Comparison of ENCODE assay signal across 10 mouse cellular contexts in the genomic region with DNA sequence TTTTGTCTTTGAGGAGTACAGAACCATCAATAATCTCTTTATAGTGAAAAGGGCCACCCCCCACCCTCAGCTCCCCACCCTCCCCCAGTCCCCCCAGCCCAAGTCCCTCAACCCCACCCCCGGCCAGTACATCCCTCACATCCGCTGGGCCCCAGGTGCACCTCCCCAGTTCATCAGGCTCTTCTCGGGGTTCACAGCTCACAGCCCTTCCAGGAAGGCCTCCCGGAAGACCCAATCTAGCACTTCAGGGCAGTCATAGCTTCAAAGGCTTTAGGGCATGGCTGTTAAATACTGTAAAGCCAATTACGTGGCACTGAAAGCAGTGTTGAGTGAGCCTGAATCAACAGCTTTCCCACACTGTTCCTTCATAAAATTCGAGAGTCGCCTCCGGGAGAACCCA. TPM values are rescaled to one million over a fixed set of nuclear protein-coding genes. Genes with fewer than 3 reads are reported as not detected.
DNase-seq lines count a peak whose midpoint lies in the region; ATAC-seq lines count a peak whose summit lies in the region.
"Had no signal": no experiment of that assay in that cellular context is flagged by ENCODE, and none has a peak within 500 bp of the region (broad histone marks: within the 10 kb centered on the region; RNA-seq: fewer than 3 reads in every experiment).

No protein-coding gene starts in this region.

- WGBS in limb, embryonic 13.5 days, result 23% methylated on average over 8 of the region's 8 CpGs
- 35% methylated on average over 8 of the region's 8 CpGs for WGBS in limb, embryonic 10.5 days
- 78% methylated on average over 8 of the region's 8 CpGs for WGBS in forebrain, embryonic 15.5 days
- 21% methylated on average over 8 of the region's 8 CpGs for WGBS in neural tube, embryonic 14.5 days

- H3K4me1 ChIP-seq in limb, embryonic 13.5 days, result peaks cover 27% of the 10 kb centered on the region
- H3K4me1 ChIP-seq in limb, embryonic 10.5 days, result peaks cover 32% of the 10 kb centered on the region
- peaks cover 40% of the 10 kb centered on the region for H3K4me1 ChIP-seq in forebrain, embryonic 15.5 days
- H3K4me1 ChIP-seq in neural tube, embryonic 14.5 days (ENCODE audit: control insufficient read depth, insufficient read depth, low read length), result no peaks in the 10 kb centered on the region

- DNase-seq in limb, embryonic 10.5 days (ENCODE audit: low spot score), result no peak
- no peak for DNase-seq in gastrocnemius, postnatal 25 days
- DNase-seq: heart, adult 18-20 months had no signal

- no peak overlapping the region for H3K9ac ChIP-seq in limb, embryonic 13.5 days
- H3K9ac ChIP-seq in forebrain, embryonic 15.5 days (replicated peaks), result no peak overlapping the region
- H3K9ac ChIP-seq in neural tube, embryonic 14.5 days (replicated peaks; ENCODE audit: low read depth, low read length), result no peak overlapping the region
- H3K9ac ChIP-seq: liver, embryonic 14.5 days had no signal

- ATAC-seq in limb, embryonic 13.5 days (ENCODE audit: low FRiP score, low read depth), result no peak
- peak; percentile 87 for ATAC-seq in CD4-positive, CD25-positive, alpha-beta regulatory T cell, adult 4 months
- ATAC-seq in forebrain, embryonic 15.5 days (replicated peaks), result no peak
- ATAC-seq in neural tube, embryonic 14.5 days (ENCODE audit: low read depth), result no peak
- ATAC-seq in megakaryocyte-erythroid progenitor cell, adult 5-6 weeks (replicated peaks; ENCODE audit: low FRiP score, low TSS enrichment, poor library complexity, severe bottlenecking), result no peak
- ATAC-seq: intestine, postnatal 0 days had no signal

- H3K27ac ChIP-seq in limb, embryonic 13.5 days, result no peak overlapping the region
- no peak overlapping the region for H3K27ac ChIP-seq in limb, embryonic 10.5 days
- H3K27ac ChIP-seq in forebrain, embryonic 15.5 days (replicated peaks), result no peak overlapping the region
- no peak overlapping the region for H3K27ac ChIP-seq in neural tube, embryonic 14.5 days (ENCODE audit: low read depth, low read length)
- H3K27ac ChIP-seq: liver, embryonic 14.5 days had no signal

- peak overlapping the region; percentile 11 for H3K4me3 ChIP-seq in limb, embryonic 13.5 days
- H3K4me3 ChIP-seq in limb, embryonic 10.5 days, result no peak overlapping the region
- peak overlapping the region; percentile 30 for H3K4me3 ChIP-seq in forebrain, embryonic 15.5 days
- no peak overlapping the region for H3K4me3 ChIP-seq in neural tube, embryonic 14.5 days (ENCODE audit: low read depth, low read length)

- H3K27me3 ChIP-seq in limb, embryonic 13.5 days, result peaks cover 21% of the 10 kb centered on the region
- peaks cover 40% of the 10 kb centered on the region for H3K27me3 ChIP-seq in limb, embryonic 10.5 days (ENCODE audit: low read depth, poor library complexity, severe bottlenecking)
- H3K27me3 ChIP-seq in forebrain, embryonic 15.5 days, result 0 out of 2 replicates have a peak, but pooled peaks cover 5% of the 10 kb centered on the region
- peaks cover 1% of the 10 kb centered on the region; the same call in 1 of the 2 replicates for H3K27me3 ChIP-seq in neural tube, embryonic 14.5 days (ENCODE audit: control insufficient read depth, insufficient read depth, low read length)

- peaks cover 20% of the 10 kb centered on the region for H3K9me3 ChIP-seq in limb, embryonic 13.5 days
- H3K9me3 ChIP-seq in limb, embryonic 10.5 days (replicated peaks), result 0 out of 2 replicates have a peak, but pooled peaks cover 2% of the 10 kb centered on the region
- H3K9me3 ChIP-seq in forebrain, embryonic 15.5 days, result no peaks in the 10 kb centered on the region
- H3K9me3 ChIP-seq in neural tube, embryonic 14.5 days (ENCODE audit: control insufficient read depth, low read length), result no peaks in the 10 kb centered on the region

- H3K4me2 ChIP-seq in limb, embryonic 13.5 days (replicated peaks), result peak overlapping the region; percentile 48
- peak overlapping the region; percentile 43 for H3K4me2 ChIP-seq in forebrain, embryonic 15.5 days (replicated peaks)
- H3K4me2 ChIP-seq in neural tube, embryonic 14.5 days (ENCODE audit: low read depth, low read length), result peak overlapping the region; percentile 8; the same call in 1 of the 2 replicates

- H3K36me3 ChIP-seq in limb, embryonic 13.5 days, result peaks cover 17% of the 10 kb centered on the region
- peaks cover 21% of the 10 kb centered on the region for H3K36me3 ChIP-seq in limb, embryonic 10.5 days
- peaks cover 13% of the 10 kb centered on the region; the same call in 1 of the 2 replicates for H3K36me3 ChIP-seq in forebrain, embryonic 15.5 days
- H3K36me3 ChIP-seq in neural tube, embryonic 14.5 days (ENCODE audit: control insufficient read depth, insufficient read depth, low read length), result no peaks in the 10 kb centered on the region

RNA-seq across cellular contexts. Expression of a gene that starts 5.7 kb away (rescaled TPM):
- polyA plus RNA-seq in limb, embryonic 13.5 days (2015; fragmentation: Nextera tagmentation; extraction: Ambion mirVana), result 2.0 TPM in 2 replicates
- 0.67 and 0.86 TPM in 2 replicates for polyA plus RNA-seq in limb, embryonic 10.5 days (2016; fragmentation: Nextera tagmentation; extraction: Ambion mirVana)
- 1 to 10 TPM; 3.3 to 3.8 TPM for polyA plus RNA-seq in CD4-positive, CD25-positive, alpha-beta regulatory T cell, adult 4 months (2017; shearing (Covaris generic))
- 5.8 and 7.2 TPM in 2 replicates for polyA plus RNA-seq in forebrain, embryonic 15.5 days (2015; fragmentation: Nextera tagmentation; extraction: Ambion mirVana)
- polyA plus RNA-seq in neural tube, embryonic 14.5 days (2014; fragmentation: Nextera tagmentation; extraction: Ambion mirVana), result 2.4 and 2.6 TPM in 2 replicates
- total RNA-seq in gastrocnemius, postnatal 25 days (2021), result under 1 TPM; 0.31 to 0.43 TPM
- 3.8 and 7.5 TPM in 2 replicates for total RNA-seq in megakaryocyte-erythroid progenitor cell, adult 5-6 weeks (2014; fragmentation: Nextera tagmentation)
- total RNA-seq in megakaryocyte-erythroid progenitor cell, adult 5-6 weeks (2017), result 1.3 and 9.0 TPM in 2 replicates

RNA-seq across cellular contexts. Expression of a gene that starts 29.6 kb away (rescaled TPM):
- 15.0 and 15.3 TPM in 2 replicates for polyA plus RNA-seq in limb, embryonic 13.5 days (2015; fragmentation: Nextera tagmentation; extraction: Ambion mirVana)
- 13.0 and 14.1 TPM in 2 replicates for polyA plus RNA-seq in limb, embryonic 10.5 days (2016; fragmentation: Nextera tagmentation; extraction: Ambion mirVana)
- polyA plus RNA-seq in CD4-positive, CD25-positive, alpha-beta regulatory T cell, adult 4 months (2017; shearing (Covaris generic)), result 10 to 100 TPM; 25.3 to 25.7 TPM
- polyA plus RNA-seq in forebrain, embryonic 15.5 days (2015; fragmentation: Nextera tagmentation; extraction: Ambion mirVana), result 48.8 and 52.9 TPM in 2 replicates
- 17.1 and 23.6 TPM in 2 replicates for polyA plus RNA-seq in neural tube, embryonic 14.5 days (2014; fragmentation: Nextera tagmentation; extraction: Ambion mirVana)
- total RNA-seq in gastrocnemius, postnatal 25 days (2021), result 1 to 10 TPM; 4.2 to 9.7 TPM
- total RNA-seq in megakaryocyte-erythroid progenitor cell, adult 5-6 weeks (2014; fragmentation: Nextera tagmentation), result 24.9 and 41.8 TPM in 2 replicates
- total RNA-seq in megakaryocyte-erythroid progenitor cell, adult 5-6 weeks (2017), result 35.8 and 52.4 TPM in 2 replicates

Comparison
In these comparisons a context has a peak if more than half of its experiments do, and no peak if none do; other contexts are left out.
1. H3K4me3 ChIP-seq: peak in limb, embryonic 13.5 days (single experiment) and forebrain, embryonic 15.5 days (single experiment); none in limb, embryonic 10.5 days (single experiment) and neural tube, embryonic 14.5 days (single experiment).
2. Peak in every context shown above with its lines, with median percentiles within 50 percentile points of each other: H3K4me2 ChIP-seq.